Mouse (Mus musculus) gastrocnemius, postnatal 36 days (tissue): Measurements from ENCODE around the gene Tnfsf14. TPM values are rescaled to one million over a fixed set of nuclear protein-coding genes. Genes with fewer than 3 reads are reported as not detected.

Experiments used
- DNase-seq, 2 experiments: peaks; one replicate each; pipeline ENCODE4 v3.0.0; 2022
- intact Hi-C: fragments of 180-260 bp; cut with DNase I; formaldehyde crosslinking; loops from one replicate; pipeline ENCODE4 v1.15.1; 2025
- total RNA-seq, 2 experiments: library from RNA; stranded (reverse); gene quantifications; 2 replicates each; pipeline ENCODE4 v1.2.3; 2021

Tnfsf14 gene
- total RNA-seq, 2 experiments from 2014 or later, result 0.18 TPM; not detected in 1

GRCm38 (mm10) chr17:57209330-57209729 lies 15.4 kb upstream of the Tnfsf14 start:
- DNase-seq, result no peak
- intact Hi-C loops, result no loop called here

GRCm38 (mm10) chr17:57207938-57208337 lies 14.0 kb upstream of the Tnfsf14 start:
- DNase-seq, result no peak
- intact Hi-C loops, result no loop called here

GRCm38 (mm10) chr17:57201841-57202724 lies 8.1 kb upstream of the Tnfsf14 start:
- intact Hi-C loops, result no loop called here
- DNase-seq, result no peak

GRCm38 (mm10) chr17:57198252-57198651 lies 4.3 kb upstream of the Tnfsf14 start:
- intact Hi-C loops, result no loop called here
- DNase-seq, result no peak

GRCm38 (mm10) chr17:57195326-57196010 lies 1.5 kb upstream of the Tnfsf14 start:
- DNase-seq, result no peak
- intact Hi-C loops, result no loop called here

GRCm38 (mm10) chr17:57194771-57195170 lies 794 bp upstream of the Tnfsf14 start:
- intact Hi-C loops, result no loop called here
- no peak for DNase-seq

- DNase-seq, result no peak
- intact Hi-C loops, result no loop called here
Measured at GRCm38 (mm10) chr17:57188510-57189192, 5.3 kb downstream of the Tnfsf14 start.

- intact Hi-C loops, result no loop called here
- DNase-seq, result no peak
Measured at GRCm38 (mm10) chr17:57185641-57186040, 8.3 kb downstream of the Tnfsf14 start.

- intact Hi-C loops, result no loop called here
- no peak for DNase-seq
Measured at GRCm38 (mm10) chr17:57182871-57183270, 11.1 kb downstream of the Tnfsf14 start.

GRCm38 (mm10) chr17:57180363-57180762 lies 13.6 kb downstream of the Tnfsf14 start:
- intact Hi-C loops, result no loop called here
- DNase-seq, result no peak

GRCm38 (mm10) chr17:57173351-57173750 lies 20.6 kb downstream of the Tnfsf14 start:
- DNase-seq, result no peak
- intact Hi-C loops, result no loop called here

GRCm38 (mm10) chr17:57172378-57172777 lies 21.6 kb downstream of the Tnfsf14 start:
- intact Hi-C loops, result no loop called here
- DNase-seq, result no peak

GRCm38 (mm10) chr17:57170616-57171260 lies 23.2 kb downstream of the Tnfsf14 start:
- no peak for DNase-seq
- intact Hi-C loops, result no loop called here

- intact Hi-C loops, result loop anchor here (5.0 to 10.0 kb wide), 3 partner anchors 70 to 360 kb away; no protein-coding TSS in a partner anchor
- DNase-seq, result peak; percentile 87 to 89
Measured at GRCm38 (mm10) chr17:57166800-57167791, 26.9 kb downstream of the Tnfsf14 start.

- no peak for DNase-seq
- intact Hi-C loops, result no loop called here
Measured at GRCm38 (mm10) chr17:57153787-57154186, 40.2 kb downstream of the Tnfsf14 start.

- no peak for DNase-seq
- intact Hi-C loops, result no loop called here
Measured at GRCm38 (mm10) chr17:57153006-57153405, 41.0 kb downstream of the Tnfsf14 start.

GRCm38 (mm10) chr17:57148994-57149803 lies 44.8 kb downstream of the Tnfsf14 start, which contains the start of gene Cd70:
Gene Cd70, minus strand, starts transcription at chr17:57149777.
- intact Hi-C loops, result no loop called here
- DNase-seq, result no peak

- DNase-seq, result no peak
- intact Hi-C loops, result no loop called here
Measured at GRCm38 (mm10) chr17:57148343-57148742, 45.6 kb downstream of the Tnfsf14 start.
